Mouse (Mus musculus) ES-Bruce4 (cell line): ENCODE results near the gene Zfp871. TPM values are rescaled to one million over a fixed set of nuclear protein-coding genes. Genes with fewer than 3 reads are reported as not detected.

Experiments used
- polyA plus RNA-seq: library from polyadenylated mRNA; stranded (reverse); fragments of >200 nt; gene quantifications from 2 replicates; pipeline ENCODE4 v1.2.4, GENCODE M21; 2011; ENCODE audit warnings: low read depth; ENCODE audit not compliant: missing spikeins, insufficient read depth, insufficient read length

Zfp871 gene
- polyA plus RNA-seq, 1 experiment, result 54.5 TPM

Other genes starting within 250 kb of the Zfp871 start
- not detected in 2 replicates for gene Cyp4f37, start 167.0 kb downstream of the Zfp871 start, polyA plus RNA-seq
- gene Cyp4f40, start 129.4 kb downstream of the Zfp871 start, polyA plus RNA-seq, result not detected in 2 replicates
- 0.58 TPM in 1 of 2 replicates, not detected in the other for gene Cyp4f15, start 102.7 kb downstream of the Zfp871 start, polyA plus RNA-seq
- 8.0 and 8.4 TPM in 2 replicates for gene Zfp811, start 21.6 kb upstream of the Zfp871 start, polyA plus RNA-seq
- gene Zfp799, start 42.0 kb upstream of the Zfp871 start, polyA plus RNA-seq, result 25.5 and 27.1 TPM in 2 replicates
- 17.6 and 19.0 TPM in 2 replicates for gene Zfp870, start 103.4 kb upstream of the Zfp871 start, polyA plus RNA-seq
- gene Cyp4f14, start 129.1 kb upstream of the Zfp871 start, polyA plus RNA-seq, result not detected in 2 replicates
- 12.7 and 18.8 TPM in 2 replicates for gene Cyp4f13, start 159.1 kb upstream of the Zfp871 start, polyA plus RNA-seq
- gene Zfp472, start 177.5 kb upstream of the Zfp871 start, polyA plus RNA-seq, result 12.9 and 14.5 TPM in 2 replicates
- gene Zfp952, start 204.8 kb upstream of the Zfp871 start, polyA plus RNA-seq, result 9.9 and 13.5 TPM in 2 replicates
- 9.5 and 10.5 TPM in 2 replicates for gene Zfp763, start 245.1 kb upstream of the Zfp871 start, polyA plus RNA-seq